20 mouse cellular contexts compared by ENCODE assay signal in the genomic region with DNA sequence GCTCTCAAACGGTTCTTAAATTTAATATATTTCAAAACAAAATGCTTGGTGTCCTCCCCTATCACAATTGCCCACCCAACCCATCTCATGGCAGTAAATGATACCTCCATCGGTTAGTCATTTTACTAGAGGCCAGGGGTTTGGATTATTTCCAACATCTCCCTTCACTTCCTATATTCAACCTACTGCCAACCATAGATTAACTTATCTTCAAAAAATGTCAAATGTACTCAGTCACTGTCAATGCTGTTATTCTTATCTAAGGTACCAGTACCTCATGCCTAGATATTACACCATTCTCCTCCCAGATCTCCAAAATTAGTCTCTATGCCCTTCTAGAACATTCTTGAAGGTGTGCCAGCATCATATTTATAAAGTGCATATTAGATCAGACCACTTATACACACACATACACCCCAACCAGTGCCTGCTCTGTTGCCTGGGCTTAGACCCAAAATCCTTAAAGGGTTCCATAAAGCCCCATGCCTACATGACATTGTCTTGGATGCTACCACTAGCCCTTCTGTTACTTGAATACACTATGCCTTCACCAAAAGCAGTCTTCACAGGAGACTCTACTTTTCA.
"Had no signal": no experiment of that assay in that cellular context is flagged by ENCODE, and none has a peak within 500 bp of the region (broad histone marks: within the 10 kb centered on the region; RNA-seq: fewer than 3 reads in every experiment).

No protein-coding gene starts in this region.

- H3K4me3 ChIP-seq: intestine, embryonic 15.5 days; limb, embryonic 12.5 days; limb, embryonic 15.5 days; midbrain, embryonic 10.5 days; midbrain, embryonic 13.5 days; myocyte; neural tube, embryonic 13.5 days; stomach, embryonic 15.5 days had no signal

- H3K27ac ChIP-seq: intestine, embryonic 15.5 days; limb, embryonic 12.5 days; limb, embryonic 15.5 days; midbrain, embryonic 10.5 days; midbrain, embryonic 13.5 days; neural tube, embryonic 13.5 days; stomach, embryonic 15.5 days had no signal

- H3K36me3 ChIP-seq: intestine, embryonic 15.5 days; limb, embryonic 12.5 days; limb, embryonic 15.5 days; midbrain, embryonic 10.5 days; midbrain, embryonic 13.5 days; neural tube, embryonic 13.5 days; stomach, embryonic 15.5 days had no signal

- ATAC-seq: intestine, embryonic 15.5 days; midbrain, embryonic 13.5 days; midbrain, embryonic 16.5 days had no signal

- H3K4me2 ChIP-seq: intestine, embryonic 15.5 days; limb, embryonic 12.5 days; limb, embryonic 15.5 days; midbrain, embryonic 13.5 days; neural tube, embryonic 13.5 days; stomach, embryonic 15.5 days had no signal

- H3K9ac ChIP-seq: intestine, embryonic 15.5 days; limb, embryonic 12.5 days; limb, embryonic 15.5 days; midbrain, embryonic 13.5 days; neural tube, embryonic 13.5 days; stomach, embryonic 15.5 days had no signal

- H3K27me3 ChIP-seq: intestine, embryonic 15.5 days; limb, embryonic 12.5 days; limb, embryonic 15.5 days had no signal

- DNase-seq: kidney, adult 18-20 months; kidney, adult 9 months; kidney, postnatal 14 days; kidney, postnatal 4 days; lung, adult 2 months; lung, postnatal 14 days; lung, postnatal 4 days; retina, postnatal 1 day; right cerebral cortex, postnatal 25 days; spleen, adult 18-20 months; thymus, postnatal 25 days had no signal

- H3K4me1 ChIP-seq: intestine, embryonic 15.5 days; limb, embryonic 12.5 days; limb, embryonic 15.5 days; midbrain, embryonic 13.5 days; stomach, embryonic 15.5 days had no signal

- H3K9me3 ChIP-seq: intestine, embryonic 15.5 days; limb, embryonic 12.5 days; limb, embryonic 15.5 days; midbrain, embryonic 10.5 days; midbrain, embryonic 13.5 days; neural tube, embryonic 13.5 days; stomach, embryonic 15.5 days had no signal
